Mouse (Mus musculus): ENCODE results near the gene Arsa.

The Arsa gene

GRCm38 (mm10) chr15:89477091-89477491, at the start of gene Arsa:
Arsa (minus strand) TSS chr15:89477425.
- in situ Hi-C loops (cut with MboI; ENCODE audit: low sequenced_read_pairs), result no loop called here

DNA sequence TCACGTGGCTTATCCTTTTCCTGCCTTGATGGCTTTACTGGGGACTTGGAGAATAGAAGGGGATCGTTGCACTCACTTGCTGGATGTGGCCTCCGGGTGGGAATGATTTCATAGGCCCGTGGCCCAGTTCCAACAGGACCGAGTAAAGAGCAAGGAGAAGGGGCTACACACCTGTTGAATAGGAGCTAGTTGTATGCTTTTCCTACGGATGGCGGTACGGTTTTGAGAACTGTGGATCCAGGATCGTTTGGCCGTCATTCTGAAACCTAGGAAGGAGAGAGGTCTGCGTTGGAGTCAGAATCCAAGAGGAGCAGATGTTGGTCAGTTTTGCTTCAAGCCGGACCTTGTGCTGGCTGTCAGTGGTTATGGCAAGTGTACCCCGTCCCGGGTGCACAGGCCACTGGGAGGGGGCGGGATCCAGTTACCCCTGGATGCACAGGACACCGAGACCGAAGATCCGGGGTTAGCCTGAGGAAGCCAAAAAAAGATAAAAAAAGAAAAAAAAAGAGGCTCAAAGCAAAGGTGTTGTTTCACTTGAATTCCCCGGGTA, 49.6 kb upstream of the Arsa start:
- in situ Hi-C loops (cut with MboI; ENCODE audit: low sequenced_read_pairs), result no loop called here

DNA sequence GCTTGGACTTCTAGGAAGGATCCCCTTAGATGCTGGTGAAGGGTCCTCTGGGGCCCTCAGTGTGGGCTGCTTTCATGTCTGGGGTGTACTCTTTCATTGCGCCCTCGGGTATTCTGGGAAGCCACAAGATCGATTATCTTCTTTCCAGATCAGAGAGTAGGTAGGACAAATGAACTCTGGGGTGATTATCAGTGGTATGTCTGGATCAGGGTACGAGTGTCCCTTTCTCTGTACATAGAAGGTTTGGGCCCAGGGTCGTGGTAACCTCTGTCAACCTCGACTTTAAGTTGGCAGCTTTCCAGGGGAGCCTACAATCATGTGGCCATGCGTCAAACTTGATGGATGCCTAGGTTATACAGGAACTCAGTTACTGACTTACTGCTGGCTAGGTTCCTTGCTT, 48.7 kb upstream of the Arsa start:
- in situ Hi-C loops (cut with MboI; ENCODE audit: low sequenced_read_pairs), result no loop called here

DNA sequence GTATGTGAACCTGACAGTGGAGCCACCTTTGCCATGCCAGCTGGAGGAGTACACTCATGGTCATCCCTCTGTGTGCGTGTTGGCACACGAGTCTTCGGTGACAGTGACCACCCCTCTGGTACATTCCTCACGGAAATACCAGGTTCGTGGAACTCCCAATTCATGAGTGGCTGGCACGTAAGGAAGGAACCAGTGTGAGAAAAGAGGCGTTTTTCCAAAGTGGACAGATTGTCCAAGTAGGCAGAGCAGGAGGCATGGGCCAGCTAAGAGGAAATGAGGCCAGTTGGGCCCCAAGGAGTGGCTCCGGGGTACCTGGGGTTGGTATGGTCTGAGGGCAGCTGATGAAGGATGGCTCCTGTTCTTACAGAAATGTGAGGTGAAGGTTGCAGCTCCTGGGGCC, 48.2 kb upstream of the Arsa start:
- in situ Hi-C loops (cut with MboI; ENCODE audit: low sequenced_read_pairs), result no loop called here

GRCm38 (mm10) chr15:89524611-89525415, 47.6 kb upstream of the Arsa start:
- in situ Hi-C loops (cut with MboI; ENCODE audit: low sequenced_read_pairs), result no loop called here

DNA sequence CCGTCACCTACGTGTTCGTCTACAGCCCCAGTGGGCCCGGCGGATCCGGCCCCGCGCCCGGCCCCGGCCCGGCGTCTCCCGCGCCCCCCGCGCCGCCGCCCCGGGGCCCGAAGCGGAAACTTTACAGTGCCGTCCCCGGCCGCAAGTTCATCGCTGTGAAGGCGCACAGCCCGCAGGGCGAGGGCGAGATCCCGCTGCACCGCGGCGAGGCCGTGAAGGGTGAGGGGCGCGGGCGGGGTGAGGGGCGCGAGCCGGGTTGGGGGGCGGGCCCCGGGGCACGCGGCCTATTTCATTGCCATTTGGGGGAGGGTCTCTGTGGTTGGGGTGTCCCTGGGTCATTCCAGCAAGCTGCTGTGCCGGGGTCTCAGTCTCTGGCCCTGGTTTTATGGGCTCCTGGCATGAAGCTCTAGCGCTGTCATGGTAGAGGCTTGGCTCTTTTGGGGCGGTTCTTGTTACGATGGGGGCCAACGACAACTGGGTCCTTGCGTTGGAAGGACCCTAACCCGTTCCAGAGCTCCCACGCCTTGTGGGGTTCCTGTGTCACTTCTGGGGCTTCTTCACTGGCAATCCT, 46.9 kb upstream of the Arsa start:
- in situ Hi-C loops (cut with MboI; ENCODE audit: low sequenced_read_pairs), result no loop called here

DNA sequence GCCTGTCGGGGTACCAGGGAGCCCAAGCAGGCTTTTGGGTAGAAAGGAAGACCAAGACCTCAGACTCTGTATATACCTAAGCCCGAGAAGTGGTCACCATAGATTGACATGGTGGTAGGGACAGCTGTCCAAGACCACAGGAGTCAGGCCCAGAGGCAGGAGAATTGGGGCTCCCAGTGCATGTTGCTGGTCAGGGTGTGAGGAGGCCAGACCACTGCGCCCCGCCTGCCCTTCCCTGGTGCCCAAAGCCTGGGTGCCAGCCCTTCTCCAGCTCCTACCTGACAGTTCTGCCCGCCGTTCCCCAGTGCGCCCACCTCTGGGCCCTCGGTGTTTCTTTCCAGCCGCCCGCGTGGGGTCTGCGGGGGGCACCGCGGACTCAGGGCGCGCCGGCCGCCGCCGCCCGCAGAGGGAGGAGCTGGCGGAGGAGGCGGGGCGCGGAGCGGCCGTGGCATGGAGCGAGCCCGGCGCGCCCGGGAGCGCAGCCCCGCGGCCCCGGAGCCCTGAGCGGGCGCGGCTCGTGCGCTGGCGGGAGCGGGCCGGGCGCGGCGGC, 46.1 kb upstream of the Arsa start:
- in situ Hi-C loops (cut with MboI; ENCODE audit: low sequenced_read_pairs), result no loop called here

DNA sequence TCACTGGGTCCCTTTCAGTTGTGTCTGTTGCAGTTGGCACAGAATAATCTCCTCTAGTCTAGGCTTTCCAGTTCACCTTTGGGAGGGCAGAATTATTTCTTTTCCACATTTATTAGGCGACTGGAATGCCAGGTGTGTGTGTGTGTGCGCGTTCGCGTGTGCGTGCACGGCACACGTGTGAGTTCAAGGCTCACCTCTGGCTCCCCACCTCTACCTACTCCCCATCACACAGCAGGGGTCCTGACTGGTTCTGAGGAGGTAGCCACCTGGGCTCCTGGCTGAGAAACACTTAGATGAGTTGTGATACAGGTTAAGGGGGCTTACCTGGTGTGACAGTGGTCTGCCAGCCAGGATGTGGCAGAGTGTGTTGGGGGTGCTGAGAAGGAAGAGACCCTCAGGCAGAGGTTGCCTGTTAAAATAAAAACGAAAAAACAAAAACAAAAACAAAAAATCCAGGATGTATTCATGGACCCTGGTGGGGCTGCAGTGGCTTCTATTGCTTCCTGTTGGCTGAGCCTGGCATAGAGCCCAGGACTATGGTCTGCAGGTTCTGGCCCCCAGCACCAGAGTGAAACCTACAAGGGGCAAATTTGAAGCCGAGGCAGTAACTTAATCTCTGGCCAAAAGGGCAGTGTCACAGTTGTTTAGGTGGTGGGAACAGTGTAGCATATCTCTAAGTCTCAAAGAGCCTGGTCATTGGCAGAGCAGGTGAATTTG, 45.5 kb upstream of the Arsa start:
- in situ Hi-C loops (cut with MboI; ENCODE audit: low sequenced_read_pairs), result no loop called here

- in situ Hi-C loops (cut with MboI; ENCODE audit: low sequenced_read_pairs), result no loop called here
These were observed 44.7 kb upstream of the Arsa start for GRCm38 (mm10) chr15:89521951-89522350.

DNA sequence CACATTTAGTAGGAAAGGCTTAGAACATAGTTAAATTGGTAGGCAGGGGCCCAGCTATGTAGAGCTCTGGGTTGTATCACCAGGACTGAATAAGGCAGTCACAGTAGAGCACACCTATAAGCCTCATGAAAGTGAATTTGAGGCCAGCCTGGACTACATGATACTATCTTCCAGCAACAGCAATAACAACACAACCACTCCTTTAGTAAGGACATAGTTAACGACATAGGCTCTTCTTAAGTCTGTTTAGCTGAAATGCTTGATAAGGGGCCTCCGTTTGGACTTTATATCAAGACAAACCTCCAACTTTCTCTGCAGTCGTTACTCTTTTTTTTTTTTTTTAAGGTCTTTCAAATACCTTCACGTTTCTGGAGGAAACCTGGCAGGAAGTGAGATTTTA, 35.5 kb upstream of the Arsa start:
- in situ Hi-C loops (cut with MboI; ENCODE audit: low sequenced_read_pairs), result no loop called here

- in situ Hi-C loops (cut with MboI; ENCODE audit: low sequenced_read_pairs), result no loop called here
These were observed 30.5 kb upstream of the Arsa start for GRCm38 (mm10) chr15:89507751-89508150.

DNA sequence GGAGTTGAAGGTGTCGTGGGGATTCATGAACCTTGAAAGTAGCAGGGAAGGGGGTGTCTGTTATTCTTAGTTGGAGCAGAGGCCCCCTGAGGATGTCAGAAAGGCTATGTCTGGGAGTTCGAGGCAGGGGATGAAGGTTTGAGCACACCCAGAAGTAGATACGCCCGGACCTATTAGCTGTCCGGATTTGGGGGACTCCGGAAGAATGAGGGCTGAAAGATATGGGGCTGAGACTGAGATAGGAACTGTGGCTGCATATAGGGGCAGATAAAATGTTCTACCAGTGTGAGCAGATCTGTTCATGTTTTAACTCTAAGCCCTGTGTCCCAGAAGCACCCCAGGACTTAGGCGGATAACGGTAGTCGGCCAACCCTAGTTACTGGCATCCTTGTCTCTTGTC, 27.6 kb upstream of the Arsa start:
- in situ Hi-C loops (cut with MboI; ENCODE audit: low sequenced_read_pairs), result no loop called here

- in situ Hi-C loops (cut with MboI; ENCODE audit: low sequenced_read_pairs), result no loop called here
These were observed 24.1 kb upstream of the Arsa start for GRCm38 (mm10) chr15:89501321-89501720.

DNA sequence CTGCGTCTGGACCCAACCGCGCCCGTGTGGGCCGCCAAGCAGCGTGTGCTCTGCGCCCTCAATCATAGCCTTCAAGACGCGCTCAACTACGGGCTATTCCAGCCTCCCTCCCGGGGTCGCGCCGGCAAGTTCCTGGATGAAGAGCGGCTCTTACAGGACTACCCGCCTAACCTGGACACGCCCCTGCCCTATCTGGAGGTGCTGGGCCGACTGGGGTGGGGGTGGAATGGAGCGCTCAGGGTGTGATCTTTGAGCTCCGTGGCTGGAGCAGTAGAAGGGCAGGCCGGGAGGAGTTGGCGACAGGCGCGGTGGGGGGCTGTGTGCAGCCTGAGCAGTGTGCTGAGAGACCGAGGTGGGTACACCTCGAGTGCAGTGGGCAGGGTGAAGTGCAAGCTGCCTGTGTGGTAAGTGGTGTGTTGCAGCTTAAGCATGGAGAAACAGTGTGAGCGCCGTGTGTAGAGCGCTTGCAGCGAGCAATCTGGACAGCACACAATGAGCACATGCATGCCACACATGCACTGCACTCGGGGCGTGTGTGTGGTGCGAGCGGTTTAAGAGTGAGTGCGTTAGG, 23.1 kb upstream of the Arsa start:
- in situ Hi-C loops (cut with MboI; ENCODE audit: low sequenced_read_pairs), result no loop called here

GRCm38 (mm10) chr15:89499784-89500220, 22.6 kb upstream of the Arsa start:
- in situ Hi-C loops (cut with MboI; ENCODE audit: low sequenced_read_pairs), result no loop called here

DNA sequence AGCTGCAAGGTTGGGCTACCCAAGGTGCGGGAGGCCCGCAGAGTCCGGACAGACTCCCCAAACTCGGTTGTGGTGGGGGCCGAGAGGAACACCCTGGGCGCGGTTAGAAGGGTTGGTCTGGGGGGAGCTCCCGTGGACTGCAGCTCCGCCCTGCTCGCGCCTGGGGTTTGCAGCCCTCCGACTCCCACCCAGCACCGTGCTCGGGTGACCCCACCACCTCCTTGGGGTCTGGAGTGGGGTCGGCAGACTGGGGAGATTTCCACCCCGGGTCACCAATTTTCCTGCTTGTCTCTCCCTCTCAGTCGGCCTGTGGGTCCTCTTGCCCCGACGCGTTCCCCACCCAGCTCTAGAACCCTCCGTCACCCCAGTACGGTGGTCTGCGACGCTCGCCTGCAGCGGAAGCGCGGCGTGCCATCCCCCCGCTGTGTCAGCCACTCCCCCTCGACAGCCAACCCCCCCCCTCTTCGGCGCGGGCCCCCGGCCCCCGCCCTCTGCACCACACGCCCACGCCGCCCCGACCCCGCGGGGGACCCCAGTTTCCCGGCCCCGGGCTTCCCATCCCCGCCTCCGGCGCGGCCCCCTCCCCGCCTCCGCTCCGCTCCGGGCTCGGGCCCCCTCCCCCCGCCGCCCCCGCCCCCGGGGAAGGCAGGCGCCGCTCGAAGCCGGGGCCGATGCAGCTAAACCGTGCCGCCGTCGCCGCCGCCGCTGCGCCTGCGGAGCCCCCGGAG, 21.9 kb upstream of the Arsa start, which contains the start of gene Shank3:
Gene Shank3, plus strand, starts transcription at position 663 of the 728 bp plus-strand sequence.
- in situ Hi-C loops (cut with MboI; ENCODE audit: low sequenced_read_pairs), result no loop called here

DNA sequence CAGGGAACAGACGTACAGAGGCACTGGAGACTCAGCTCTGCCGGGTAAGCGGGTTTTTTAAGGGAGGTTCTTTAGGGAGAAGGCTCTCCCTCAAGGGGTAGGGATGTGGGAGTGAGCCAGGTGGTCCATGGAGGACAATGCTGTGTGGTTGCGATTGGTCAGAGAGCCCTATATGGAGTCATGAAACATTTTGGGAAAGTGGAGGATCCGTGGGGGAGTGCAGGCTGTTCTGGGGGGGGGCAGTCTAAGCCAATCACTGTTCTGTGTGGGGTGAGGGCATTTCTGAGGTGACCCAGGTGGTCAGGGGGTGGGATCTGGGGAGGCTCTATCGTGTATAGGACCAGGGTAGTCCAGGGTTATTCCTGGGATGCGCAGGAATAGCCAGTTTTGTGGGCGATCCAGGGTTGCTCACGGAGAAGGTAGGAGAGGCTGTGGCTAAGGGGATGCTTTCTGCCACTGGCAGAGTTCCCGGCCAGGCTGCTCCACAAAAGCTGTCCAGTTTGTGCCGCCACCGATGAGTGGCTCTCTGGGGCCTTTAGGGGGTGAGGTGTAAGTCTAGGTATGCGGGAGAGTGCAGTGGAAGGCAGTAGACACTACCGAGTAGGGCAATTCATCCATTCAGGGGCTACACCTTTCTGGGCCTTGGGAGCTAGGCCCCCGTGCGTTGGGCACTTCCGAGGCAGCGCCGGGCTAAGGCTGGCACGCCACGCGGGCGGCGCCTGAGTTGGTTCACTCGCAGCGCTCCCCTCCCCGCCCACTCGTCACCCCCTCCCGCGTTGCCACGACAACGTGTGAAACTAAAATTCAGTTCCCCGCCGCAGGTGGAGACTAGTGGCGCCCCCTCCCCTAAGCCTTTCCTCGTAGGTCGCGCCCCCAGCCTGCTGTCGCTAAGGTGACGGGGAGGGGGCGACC, 21.1 kb upstream of the Arsa start:
- in situ Hi-C loops (cut with MboI; ENCODE audit: low sequenced_read_pairs), result no loop called here

- in situ Hi-C loops (cut with MboI; ENCODE audit: low sequenced_read_pairs), result no loop called here
These were observed 20.3 kb upstream of the Arsa start for GRCm38 (mm10) chr15:89497391-89498048.

DNA sequence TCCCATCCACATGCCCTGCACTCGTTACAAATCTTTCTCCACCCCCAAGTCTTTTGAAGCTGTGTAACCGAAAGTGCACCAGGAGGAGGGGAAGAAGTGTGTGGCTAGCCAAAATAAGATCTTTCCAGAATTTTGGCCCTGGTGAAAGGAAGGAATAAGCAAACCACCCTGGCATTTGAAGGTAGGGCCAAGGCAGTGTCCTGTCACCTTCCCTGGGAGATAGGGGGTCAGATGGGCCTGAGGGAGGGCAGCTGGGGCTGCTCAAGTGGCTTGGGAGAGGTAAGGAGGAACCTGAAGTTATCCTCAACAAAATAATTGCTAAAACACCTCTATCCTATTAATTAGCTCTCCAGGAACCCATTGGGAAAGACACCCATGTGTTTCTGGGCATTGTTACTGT, 19.6 kb upstream of the Arsa start:
- in situ Hi-C loops (cut with MboI; ENCODE audit: low sequenced_read_pairs), result no loop called here
